Mouse (Mus musculus): Measurements from ENCODE around the gene Abca7. TPM values are rescaled to one million over a fixed set of nuclear protein-coding genes. Genes with fewer than 3 reads are reported as not detected.

Gene Abca7
- polyA plus RNA-seq, 1 experiment from 2014 or later, result 4.3 TPM

GRCm38 (mm10) chr10:79987771-79988505, 8.4 kb upstream of the Abca7 start:
- Histone ChIP-seq H3K9ac (peak overlapping the region; percentile 93), H3K4me2 (peak overlapping the region; percentile 91), H3K36me3 (peaks cover 23% of the 10 kb centered on the region), H3K4me1 (peaks cover 58% of the 10 kb centered on the region), H3K27ac (peak overlapping the region; percentile 99), H3K4me3 (peak overlapping the region; percentile 86), H3K9me3 (no peaks in the 10 kb centered on the region), H3K27me3 (no peaks in the 10 kb centered on the region)
- no peak for ATAC-seq (ENCODE audit: borderline replicate concordance, extremely low read depth, low FRiP score, low TSS enrichment)
- 7% methylated on average over 27 of the region's 27 CpGs for WGBS

- peak; percentile 33; the same call in 1 of the 2 replicates for ATAC-seq (ENCODE audit: borderline replicate concordance, extremely low read depth, low FRiP score, low TSS enrichment)
- Histone ChIP-seq H3K4me2 (peak within 1 kb of the TSS; percentile 91), H3K4me1 (peaks cover 52% of the 10 kb centered on the region), H3K9ac (peak within 1 kb of the TSS; percentile 93), H3K27me3 (no peaks in the 10 kb centered on the region), H3K4me3 (peak within 1 kb of the TSS; percentile 86), H3K27ac (peak within 1 kb of the TSS; percentile 99), H3K36me3 (peaks cover 30% of the 10 kb centered on the region), H3K9me3 (no peaks in the 10 kb centered on the region)
- WGBS, result under 1% methylated on average over 59 of the region's 59 CpGs
Observed at GRCm38 (mm10) chr10:79988506-79989271, 7.6 kb upstream of the Abca7 start, which contains the start of gene Cnn2. Cnn2 (plus strand) TSS chr10:79988584.

GRCm38 (mm10) chr10:79989272-79989786, 7.0 kb upstream of the Abca7 start:
- Histone ChIP-seq H3K9ac (peak overlapping the region; percentile 93), H3K4me3 (peak overlapping the region; percentile 86), H3K4me2 (peak overlapping the region; percentile 91), H3K27me3 (no peaks in the 10 kb centered on the region), H3K4me1 (peaks cover 52% of the 10 kb centered on the region), H3K9me3 (no peaks in the 10 kb centered on the region), H3K27ac (peak overlapping the region; percentile 99), H3K36me3 (peaks cover 36% of the 10 kb centered on the region)
- 21% methylated on average over 8 of the region's 8 CpGs for WGBS
- ATAC-seq (ENCODE audit: borderline replicate concordance, extremely low read depth, low FRiP score, low TSS enrichment), result no peak

GRCm38 (mm10) chr10:79989870-79990269, 6.4 kb upstream of the Abca7 start:
- 7% methylated on average over 15 of the region's 15 CpGs for WGBS
- Histone ChIP-seq H3K9ac (peak overlapping the region; percentile 93), H3K4me3 (peak overlapping the region; percentile 86), H3K4me1 (peaks cover 52% of the 10 kb centered on the region), H3K36me3 (peaks cover 42% of the 10 kb centered on the region), H3K9me3 (no peaks in the 10 kb centered on the region), H3K4me2 (peak overlapping the region; percentile 91), H3K27me3 (no peaks in the 10 kb centered on the region), H3K27ac (peak overlapping the region; percentile 99)
- ATAC-seq (ENCODE audit: borderline replicate concordance, extremely low read depth, low FRiP score, low TSS enrichment), result peak; percentile 20

- Histone ChIP-seq H3K4me2 (peak overlapping the region; percentile 91), H3K27ac (0 out of 2 replicates have a peak overlapping the region, but pooled peaks have one; percentile 13), H3K9ac (no peak overlapping the region), H3K4me1 (peaks cover 48% of the 10 kb centered on the region), H3K4me3 (0 out of 2 replicates have a peak overlapping the region, but pooled peaks have one; percentile 86), H3K27me3 (no peaks in the 10 kb centered on the region), H3K9me3 (no peaks in the 10 kb centered on the region), H3K36me3 (peaks cover 49% of the 10 kb centered on the region)
- 73% methylated on average over 12 of the region's 12 CpGs for WGBS
- ATAC-seq (ENCODE audit: borderline replicate concordance, extremely low read depth, low FRiP score, low TSS enrichment), result no peak
Observed at GRCm38 (mm10) chr10:79991099-79991498, 5.2 kb upstream of the Abca7 start.

GRCm38 (mm10) chr10:79991548-79991947, 4.7 kb upstream of the Abca7 start:
- Histone ChIP-seq H3K9ac (no peak overlapping the region), H3K9me3 (no peaks in the 10 kb centered on the region), H3K27me3 (no peaks in the 10 kb centered on the region), H3K4me3 (no peak overlapping the region), H3K4me2 (no peak overlapping the region), H3K4me1 (peaks cover 45% of the 10 kb centered on the region), H3K36me3 (peaks cover 49% of the 10 kb centered on the region), H3K27ac (no peak overlapping the region)
- WGBS, result 86% methylated on average over 6 of the region's 6 CpGs
- ATAC-seq (ENCODE audit: borderline replicate concordance, extremely low read depth, low FRiP score, low TSS enrichment), result no peak

- 83% methylated on average over 16 of the region's 16 CpGs for WGBS
- Histone ChIP-seq H3K27me3 (no peaks in the 10 kb centered on the region; the same call in 1 of the 2 replicates), H3K36me3 (peaks cover 49% of the 10 kb centered on the region), H3K27ac (peak overlapping the region; percentile 27; the same call in 1 of the 2 replicates), H3K4me2 (no peak overlapping the region), H3K9ac (no peak overlapping the region), H3K9me3 (no peaks in the 10 kb centered on the region), H3K4me3 (no peak overlapping the region), H3K4me1 (peaks cover 38% of the 10 kb centered on the region)
- ATAC-seq (ENCODE audit: borderline replicate concordance, extremely low read depth, low FRiP score, low TSS enrichment), result no peak
Observed at GRCm38 (mm10) chr10:79994397-79995115, 1.7 kb upstream of the Abca7 start.

- Histone ChIP-seq H3K4me3 (no peak overlapping the region), H3K4me1 (peaks cover 31% of the 10 kb centered on the region), H3K9ac (no peak overlapping the region), H3K36me3 (peaks cover 49% of the 10 kb centered on the region), H3K27ac (peak overlapping the region; percentile 7; the same call in 1 of the 2 replicates), H3K27me3 (no peaks in the 10 kb centered on the region; the same call in 1 of the 2 replicates), H3K9me3 (no peaks in the 10 kb centered on the region), H3K4me2 (peak overlapping the region; percentile 95; the same call in 1 of the 2 replicates)
- ATAC-seq (ENCODE audit: borderline replicate concordance, extremely low read depth, low FRiP score, low TSS enrichment), result no peak
- whole genome bisulfite sequencing, result 88% methylated on average over 1 of the region's 1 CpGs
Observed at GRCm38 (mm10) chr10:79995636-79996035, 658 bp upstream of the Abca7 start.

- H3K27ac ChIP-seq, result peak overlapping the region; percentile 74
- ATAC-seq (ENCODE audit: borderline replicate concordance, extremely low read depth, low FRiP score, low TSS enrichment), result peak; percentile 48
- H3K4me3 ChIP-seq, result peak overlapping the region; percentile 60
- H3K4me1 ChIP-seq, result peaks cover 21% of the 10 kb centered on the region
- H3K9ac ChIP-seq, result peak overlapping the region; percentile 49; the same call in 1 of the 2 replicates
- H3K9me3 ChIP-seq, result no peaks in the 10 kb centered on the region
- peaks cover 9% of the 10 kb centered on the region for H3K27me3 ChIP-seq
- peaks cover 34% of the 10 kb centered on the region for H3K36me3 ChIP-seq
- WGBS, result under 1% methylated on average over 35 of the region's 35 CpGs
- peak overlapping the region; percentile 95 for H3K4me2 ChIP-seq
Observed at GRCm38 (mm10) chr10:79997034-79997760, 903 bp downstream of the Abca7 start.

- Histone ChIP-seq H3K27me3 (peaks cover 13% of the 10 kb centered on the region), H3K4me2 (peak overlapping the region; percentile 95), H3K9me3 (no peaks in the 10 kb centered on the region), H3K36me3 (peaks cover 28% of the 10 kb centered on the region), H3K4me3 (peak overlapping the region; percentile 60), H3K27ac (peak overlapping the region; percentile 22; the same call in 1 of the 2 replicates), H3K9ac (peak overlapping the region; percentile 49; the same call in 1 of the 2 replicates), H3K4me1 (peaks cover 22% of the 10 kb centered on the region)
- 8% methylated on average over 15 of the region's 15 CpGs for WGBS
- ATAC-seq (ENCODE audit: borderline replicate concordance, extremely low read depth, low FRiP score, low TSS enrichment), result peak; percentile 32; the same call in 1 of the 2 replicates
Observed at GRCm38 (mm10) chr10:79997819-79998218, 1.5 kb downstream of the Abca7 start.

Data from lung, embryonic 15.5 days (tissue).